Mouse (Mus musculus): ENCODE measurements around the gene Wdr61. TPM values are rescaled to one million over a fixed set of nuclear protein-coding genes. Genes with fewer than 3 reads are reported as not detected.
"Not testable (repeated sequence)": the region's sequence is repeated elsewhere in the genome, so short reads cannot be mapped to it uniquely, and the experiment has no call there.

The Wdr61 gene
- polyA plus RNA-seq, 1 experiment from 2014 or later, result 88.8 TPM

DNA sequence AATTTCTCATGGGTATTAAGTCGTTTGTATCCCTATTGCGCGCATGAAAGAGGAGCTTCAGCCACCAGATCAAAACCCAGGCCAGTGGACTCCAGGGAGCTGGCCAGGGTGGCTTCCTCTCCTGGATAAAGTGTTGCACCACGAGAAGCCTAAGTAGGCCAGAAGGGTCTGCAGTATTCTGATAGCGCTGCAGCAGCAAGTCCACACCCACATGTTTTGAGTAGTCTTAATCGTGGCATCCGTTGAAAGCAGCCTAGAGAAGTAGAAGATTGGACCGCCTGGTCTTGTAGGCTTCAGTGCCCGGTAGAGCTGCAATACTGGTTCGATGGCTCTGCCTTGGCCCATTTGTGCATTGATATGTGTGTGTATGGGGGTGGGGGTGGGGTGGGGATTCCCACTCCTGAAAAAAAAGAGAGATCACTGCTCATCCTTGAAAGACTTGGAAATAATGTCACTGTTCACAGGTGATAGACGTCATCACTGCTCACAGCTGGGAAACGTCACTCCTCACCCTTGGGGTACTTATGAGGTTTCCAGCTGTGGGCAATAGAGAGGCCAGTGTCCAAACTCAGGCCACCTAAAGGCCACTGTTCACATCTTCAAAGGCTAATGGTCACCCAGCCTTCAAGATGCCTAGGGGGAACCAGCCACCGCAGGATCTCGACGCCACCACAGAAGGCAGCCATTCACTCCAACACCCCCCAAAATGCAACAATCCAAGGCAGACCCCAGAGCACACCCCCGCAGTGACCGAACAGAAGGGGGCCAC, 35.8 kb downstream of the Wdr61 start, which contains the start of gene Dnaja4:
Gene Dnaja4 (plus strand): TSS at position 556 of the 769 bp plus-strand sequence.
- Histone ChIP-seq H3K27ac (replicated peaks) (peak within 1 kb of the TSS; percentile 31), H3K36me3 (no peaks in the 10 kb centered on the region), H3K9me3 (no peaks in the 10 kb centered on the region), H3K4me2 (peak within 1 kb of the TSS; percentile 95), H3K9ac (peak within 1 kb of the TSS; percentile 82), H3K27me3 (peaks cover 14% of the 10 kb centered on the region), H3K4me1 (replicated peaks) (peaks cover 17% of the 10 kb centered on the region), H3K4me3 (peak within 1 kb of the TSS; percentile 72)
- WGBS, result 70% methylated on average over 17 of the region's 17 CpGs
- ATAC-seq (ENCODE audit: low FRiP score, low read depth), result no peak; the same call in 1 of the 2 replicates

DNA sequence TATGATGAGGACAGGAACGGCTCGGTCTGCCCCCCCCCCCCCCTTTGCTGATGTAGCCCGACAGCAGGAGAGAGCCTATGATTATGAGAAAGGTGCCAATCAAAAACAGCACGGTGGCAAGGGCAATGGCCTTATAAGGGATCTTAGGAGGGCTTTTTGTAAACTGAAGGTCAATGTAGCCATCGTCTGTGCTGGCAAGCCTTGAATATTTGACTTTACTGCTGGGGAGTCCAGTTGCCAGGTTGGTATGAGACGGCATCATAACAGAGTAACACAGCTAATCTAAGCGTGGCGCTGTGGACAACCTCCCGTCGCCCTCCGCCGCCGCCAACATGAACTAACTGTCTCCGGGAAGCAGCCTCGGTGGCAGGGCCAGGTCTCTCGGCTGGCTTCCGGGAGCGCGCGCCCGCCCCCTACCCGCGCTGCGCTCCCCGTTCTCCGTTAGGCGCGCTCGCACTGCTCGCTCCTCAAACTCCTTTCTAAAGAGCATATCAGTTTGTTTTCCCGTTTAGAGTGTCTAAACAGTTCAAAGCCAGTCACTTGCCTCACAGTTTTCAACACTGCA, 43.0 kb downstream of the Wdr61 start:
- peak overlapping the region; percentile 35; the same call in 1 of the 2 replicates for H3K9ac ChIP-seq
- not testable (repeated sequence) for H3K27ac ChIP-seq (replicated peaks); H3K4me1 ChIP-seq (replicated peaks); H3K36me3 ChIP-seq; H3K9me3 ChIP-seq; H3K27me3 ChIP-seq
- WGBS, result 4% methylated on average over 31 of the region's 31 CpGs
- H3K4me3 ChIP-seq, result peak overlapping the region; percentile 33
- ATAC-seq (ENCODE audit: low FRiP score, low read depth), result peak; percentile 42; the same call in 1 of the 2 replicates
- H3K4me2 ChIP-seq, result peak overlapping the region; percentile 65

DNA sequence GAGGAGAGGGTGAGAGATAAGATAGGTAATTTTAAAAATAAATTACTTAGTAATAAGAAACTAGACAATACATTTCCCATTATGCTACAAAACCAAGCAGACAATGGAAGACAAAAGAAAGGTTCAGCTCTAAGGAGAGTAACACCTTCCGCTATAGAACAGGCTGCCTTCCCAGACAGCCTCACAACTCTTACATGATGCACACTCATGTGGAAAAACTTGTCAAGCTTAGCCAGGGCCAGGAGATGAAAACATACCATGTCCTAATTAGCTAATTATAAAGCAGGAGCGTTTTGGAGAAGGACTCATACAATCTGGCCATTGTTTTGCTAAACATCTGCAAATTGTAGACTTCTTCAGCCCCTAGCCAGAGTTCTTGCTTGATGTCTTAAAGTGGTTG, 43.6 kb downstream of the Wdr61 start:
- not testable (repeated sequence) for H3K36me3 ChIP-seq; H3K9me3 ChIP-seq; H3K4me2 ChIP-seq; H3K27ac ChIP-seq (replicated peaks); H3K27me3 ChIP-seq; H3K4me3 ChIP-seq; ATAC-seq (ENCODE audit: low FRiP score, low read depth); H3K4me1 ChIP-seq (replicated peaks); H3K9ac ChIP-seq
- 58% methylated on average over 2 of the region's 2 CpGs for WGBS

DNA sequence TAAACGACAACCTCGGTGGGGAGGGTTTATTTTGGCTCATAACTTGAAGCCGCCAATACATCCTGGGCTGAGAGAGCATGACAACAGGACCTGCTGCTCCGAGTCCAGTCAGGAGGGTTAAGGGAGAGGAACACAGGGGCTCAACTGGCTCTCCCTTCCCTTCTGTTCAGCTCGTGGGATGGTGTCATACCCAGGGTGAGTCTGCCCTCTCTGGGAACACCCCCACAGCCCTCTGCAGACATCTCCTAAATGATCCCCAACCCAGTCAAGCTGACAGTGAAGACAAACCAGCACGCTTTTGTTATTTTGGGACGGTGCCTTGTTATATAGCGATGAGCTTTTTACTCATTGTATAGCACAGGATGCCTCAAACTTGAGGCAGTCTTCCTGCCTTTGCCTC, 44.9 kb downstream of the Wdr61 start:
- Histone ChIP-seq H3K27me3 (no peaks in the 10 kb centered on the region), H3K9ac (no peak overlapping the region), H3K27ac (replicated peaks) (no peak overlapping the region), H3K4me3 (no peak overlapping the region), H3K4me2 (no peak overlapping the region), H3K36me3 (no peaks in the 10 kb centered on the region), H3K9me3 (no peaks in the 10 kb centered on the region), H3K4me1 (replicated peaks) (0 out of 2 replicates have a peak, but pooled peaks cover 8% of the 10 kb centered on the region)
- WGBS, result 66% methylated on average over 8 of the region's 8 CpGs
- no peak for ATAC-seq (ENCODE audit: low FRiP score, low read depth)

DNA sequence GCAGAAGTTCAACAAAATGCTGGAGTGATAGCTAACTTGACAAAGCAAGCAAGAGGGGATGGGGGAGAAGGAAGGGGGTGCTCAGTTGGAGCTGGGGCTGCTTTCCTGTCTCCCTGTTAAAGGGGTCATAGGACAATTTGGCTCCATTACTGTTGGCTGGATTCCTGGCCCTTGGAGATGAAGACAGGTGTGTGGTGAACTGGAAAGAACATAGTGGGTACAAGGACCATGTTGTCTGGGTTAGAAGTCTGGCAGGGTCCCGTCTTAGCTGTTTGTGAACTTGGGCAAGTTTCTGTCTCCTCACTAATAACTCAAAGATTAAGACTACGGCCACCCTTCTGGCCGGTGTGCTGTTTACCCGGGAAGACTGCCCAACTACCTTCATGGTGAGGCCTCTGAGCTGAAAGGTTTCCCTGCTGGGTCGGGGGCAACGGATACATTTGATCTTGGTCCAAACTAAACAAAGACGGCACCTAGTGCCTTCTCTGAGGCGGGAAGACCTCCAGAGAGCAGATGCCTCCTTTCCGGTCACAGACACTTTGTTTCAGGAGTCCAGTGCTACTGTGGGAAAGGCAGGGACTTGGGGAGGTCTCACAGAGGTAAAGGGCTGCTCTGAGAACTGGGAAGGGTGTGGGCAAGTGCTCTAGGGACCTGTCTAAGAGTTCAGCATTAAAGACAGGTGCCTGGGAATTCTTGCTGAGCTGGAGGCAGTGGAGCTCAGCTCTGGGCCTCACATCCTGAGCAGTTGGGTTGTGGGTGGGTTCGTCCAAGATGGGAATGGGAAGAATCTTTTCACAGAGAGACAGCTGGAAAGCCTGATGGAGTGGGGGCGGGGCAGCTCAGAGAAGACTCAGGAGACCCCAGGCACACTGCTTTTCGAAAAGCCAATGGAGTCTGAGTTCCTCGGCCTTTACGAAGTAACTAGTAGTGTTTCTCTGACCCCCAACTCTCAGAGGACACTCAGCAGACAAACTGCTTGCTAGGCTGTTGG, 46.8 kb downstream of the Wdr61 start:
- Histone ChIP-seq H3K4me1 (replicated peaks) (0 out of 2 replicates have a peak, but pooled peaks cover 8% of the 10 kb centered on the region), H3K4me3 (no peak overlapping the region), H3K27ac (replicated peaks) (no peak overlapping the region), H3K27me3 (no peaks in the 10 kb centered on the region), H3K9ac (no peak overlapping the region), H3K4me2 (no peak overlapping the region), H3K9me3 (no peaks in the 10 kb centered on the region), H3K36me3 (no peaks in the 10 kb centered on the region)
- 66% methylated on average over 14 of the region's 14 CpGs for WGBS
- no peak for ATAC-seq (ENCODE audit: low FRiP score, low read depth)

DNA sequence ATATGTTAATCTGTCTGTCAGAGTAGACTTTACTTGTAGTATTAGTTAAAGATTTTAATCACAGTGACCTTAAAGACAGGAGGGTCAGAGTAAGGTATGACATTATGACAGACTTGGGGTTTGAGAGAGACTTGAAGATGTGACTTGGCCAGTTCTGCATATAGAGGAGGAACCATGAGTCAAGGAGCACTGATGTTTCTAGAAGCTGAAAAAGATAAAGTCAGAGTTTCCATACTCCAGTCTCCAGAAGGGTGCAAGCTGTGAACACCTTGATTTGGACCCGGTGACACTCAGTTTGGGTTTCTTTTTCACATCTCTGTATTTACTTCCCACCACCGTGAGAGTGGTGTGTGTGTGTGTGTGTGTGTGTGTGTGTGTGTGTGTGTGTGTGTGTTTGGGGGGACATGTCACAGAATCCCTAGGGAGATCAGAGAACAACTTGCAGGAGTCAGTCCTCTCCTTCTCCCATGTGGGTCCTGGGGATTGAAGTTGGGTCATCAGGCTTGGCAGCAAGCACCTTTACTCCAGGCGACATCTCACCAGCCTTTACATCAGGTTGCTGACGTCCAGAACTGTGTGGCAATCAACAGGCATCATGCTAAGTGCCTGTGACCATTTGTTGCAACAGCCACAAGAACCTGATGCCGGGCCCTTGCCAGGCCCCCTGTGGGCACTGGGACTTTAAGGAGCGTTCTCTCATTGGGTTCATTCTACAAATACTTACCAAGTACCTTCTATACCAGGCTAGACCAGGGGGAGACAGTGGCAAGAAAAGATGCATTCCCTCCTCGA, 50.3 kb downstream of the Wdr61 start:
- no peaks in the 10 kb centered on the region for H3K36me3 ChIP-seq
- H3K9me3 ChIP-seq, result no peaks in the 10 kb centered on the region
- no peak for ATAC-seq (ENCODE audit: low FRiP score, low read depth)
- no peak overlapping the region for H3K4me3 ChIP-seq
- no peaks in the 10 kb centered on the region for H3K27me3 ChIP-seq
- 0 out of 2 replicates have a peak, but pooled peaks cover 3% of the 10 kb centered on the region for H3K4me1 ChIP-seq (replicated peaks)
- no peak overlapping the region for H3K4me2 ChIP-seq
- 77% methylated on average over 7 of the region's 7 CpGs for WGBS
- H3K27ac ChIP-seq (replicated peaks), result no peak overlapping the region
- H3K9ac ChIP-seq, result no peak overlapping the region

DNA sequence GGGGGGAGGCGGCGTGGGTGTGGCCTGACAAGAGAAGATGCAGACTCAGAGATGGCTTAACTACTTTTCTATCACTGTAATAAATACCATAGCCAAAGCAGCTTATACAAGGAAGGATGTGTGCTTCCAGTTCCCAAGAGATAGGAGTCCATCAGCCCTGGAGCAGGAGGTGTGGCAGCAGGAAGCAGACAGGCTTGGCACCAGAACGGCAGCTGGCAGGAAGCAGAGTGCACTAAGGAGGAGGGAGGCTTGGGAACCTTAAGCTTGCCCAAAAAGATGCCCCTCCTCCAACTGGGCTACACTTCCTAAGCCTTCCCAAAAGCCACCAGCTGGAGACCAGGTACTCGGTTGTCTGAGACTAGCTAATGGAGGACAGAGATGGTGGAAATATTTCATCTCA, 51.5 kb downstream of the Wdr61 start:
- Histone ChIP-seq H3K4me1 (replicated peaks) (0 out of 2 replicates have a peak, but pooled peaks cover 2% of the 10 kb centered on the region), H3K36me3 (no peaks in the 10 kb centered on the region), H3K4me3 (no peak overlapping the region), H3K4me2 (no peak overlapping the region), H3K27me3 (no peaks in the 10 kb centered on the region), H3K9ac (no peak overlapping the region), H3K9me3 (no peaks in the 10 kb centered on the region), H3K27ac (replicated peaks) (no peak overlapping the region)
- 59% methylated on average over 2 of the region's 4 CpGs for WGBS
- no peak for ATAC-seq (ENCODE audit: low FRiP score, low read depth)

DNA sequence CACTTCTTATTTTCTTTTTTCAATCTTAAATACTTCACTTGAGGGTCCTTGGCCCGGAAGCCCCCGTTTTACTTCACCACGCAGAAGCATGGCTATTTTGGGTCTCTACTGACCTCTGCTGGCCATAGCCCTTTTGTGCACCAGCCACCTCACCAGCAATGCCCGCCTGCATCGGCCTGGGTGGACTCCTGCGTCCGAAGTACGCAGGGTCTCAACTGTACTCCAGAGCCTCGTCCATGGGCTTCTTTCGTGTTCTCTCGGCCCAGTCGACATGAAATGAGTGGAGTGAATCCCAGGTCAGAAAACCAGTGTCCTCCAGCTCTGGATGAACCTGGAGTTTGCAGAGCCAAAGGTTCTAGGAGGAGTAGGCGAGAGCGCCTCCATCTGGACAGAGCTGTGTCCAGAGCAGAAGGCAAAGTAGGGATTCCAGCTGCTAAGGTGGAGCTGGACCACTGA, 57.8 kb downstream of the Wdr61 start:
- peak; percentile 82 for ATAC-seq (ENCODE audit: low FRiP score, low read depth)

DNA sequence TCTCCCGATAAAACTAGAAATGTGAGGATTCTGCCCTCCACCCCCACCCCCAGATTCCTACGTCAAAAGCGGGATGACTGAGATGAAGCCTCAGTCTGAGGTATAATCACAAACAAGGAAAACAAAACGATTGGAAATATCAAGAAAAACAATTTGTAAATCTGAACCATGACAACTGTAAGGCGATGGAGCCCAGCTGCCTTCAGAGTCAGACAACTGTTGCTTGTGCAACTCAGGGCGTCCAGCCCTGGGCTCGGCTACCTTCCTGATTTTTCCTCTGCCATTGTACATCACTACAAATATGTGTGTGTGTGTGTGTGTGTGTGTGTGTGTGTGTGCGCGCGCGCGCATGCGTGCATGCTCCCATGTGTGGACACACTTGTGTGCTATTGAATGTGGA, 60.4 kb downstream of the Wdr61 start:
- Histone ChIP-seq H3K9me3 (no peaks in the 10 kb centered on the region), H3K27ac (replicated peaks) (no peak overlapping the region), H3K9ac (no peak overlapping the region), H3K27me3 (no peaks in the 10 kb centered on the region), H3K4me2 (no peak overlapping the region), H3K4me1 (replicated peaks) (no peaks in the 10 kb centered on the region), H3K36me3 (no peaks in the 10 kb centered on the region), H3K4me3 (no peak overlapping the region)
- 91% methylated on average over 13 of the region's 13 CpGs for WGBS
- no peak for ATAC-seq (ENCODE audit: low FRiP score, low read depth)

More for the DNA sequence above, 57.8 kb downstream of the Wdr61 start:
- Histone ChIP-seq H3K4me2 (peak overlapping the region; percentile 60), H3K4me3 (peak overlapping the region; percentile 29), H3K9ac (no peak overlapping the region; the same call in 1 of the 2 replicates), H3K27ac (replicated peaks) (no peak overlapping the region), H3K36me3 (no peaks in the 10 kb centered on the region), H3K4me1 (replicated peaks) (no peaks in the 10 kb centered on the region), H3K9me3 (no peaks in the 10 kb centered on the region), H3K27me3 (no peaks in the 10 kb centered on the region)
- WGBS, result 1% methylated on average over 14 of the region's 14 CpGs

DNA sequence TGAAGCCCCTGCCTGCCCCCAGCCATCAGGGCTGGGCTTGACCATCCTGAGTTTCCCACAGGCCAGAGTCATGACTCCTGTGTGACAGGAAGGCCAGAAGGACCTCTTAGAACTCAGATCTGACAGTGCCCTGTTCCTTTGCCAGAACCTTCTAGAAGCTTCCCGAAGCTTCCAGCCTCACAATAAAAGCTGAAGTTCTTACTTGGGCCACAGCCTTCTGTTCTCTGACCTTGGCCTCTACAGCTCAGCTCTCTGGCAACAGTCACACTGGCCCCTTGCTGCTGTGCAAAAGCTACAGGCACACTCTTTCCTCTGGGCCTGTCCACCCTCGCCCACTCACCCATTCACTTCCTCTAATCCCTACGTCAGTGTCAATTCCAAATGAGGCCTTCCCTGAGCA, 62.4 kb downstream of the Wdr61 start:
- Histone ChIP-seq H3K27ac (replicated peaks) (no peak overlapping the region), H3K4me3 (no peak overlapping the region), H3K36me3 (no peaks in the 10 kb centered on the region), H3K4me1 (replicated peaks) (no peaks in the 10 kb centered on the region), H3K4me2 (no peak overlapping the region), H3K9ac (no peak overlapping the region), H3K27me3 (no peaks in the 10 kb centered on the region), H3K9me3 (no peaks in the 10 kb centered on the region)
- no peak for ATAC-seq (ENCODE audit: low FRiP score, low read depth)
- WGBS, result 86% methylated on average over 3 of the region's 3 CpGs

DNA sequence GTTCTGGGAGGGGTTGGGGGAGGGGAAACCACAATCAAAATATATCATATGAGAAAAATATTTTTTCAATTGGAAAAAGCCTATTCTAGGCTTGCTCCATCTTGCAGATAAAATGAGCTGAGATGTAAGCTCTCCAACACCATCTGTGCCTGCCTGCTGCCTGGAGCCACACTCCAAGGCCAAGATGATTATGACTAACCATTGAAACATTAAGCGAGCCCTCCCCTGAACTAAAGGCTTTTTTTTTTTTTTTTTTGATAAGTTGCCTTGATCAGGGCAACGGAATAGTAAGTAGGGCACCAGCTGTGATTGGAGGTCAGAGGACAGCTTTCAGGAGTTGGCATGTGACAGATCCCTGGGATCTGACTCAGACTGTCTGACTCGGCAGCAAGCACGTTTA, 65.9 kb downstream of the Wdr61 start:
- H3K4me3 ChIP-seq, result no peak overlapping the region
- H3K4me1 ChIP-seq (replicated peaks), result no peaks in the 10 kb centered on the region
- no peak overlapping the region for H3K4me2 ChIP-seq
- H3K36me3 ChIP-seq, result no peaks in the 10 kb centered on the region
- no peak for ATAC-seq (ENCODE audit: low FRiP score, low read depth)
- H3K27ac ChIP-seq (replicated peaks), result no peak overlapping the region
- 52% methylated on average over 4 of the region's 4 CpGs for WGBS
- H3K9ac ChIP-seq, result no peak overlapping the region
- no peaks in the 10 kb centered on the region for H3K9me3 ChIP-seq
- no peaks in the 10 kb centered on the region for H3K27me3 ChIP-seq

All from hindbrain, embryonic 15.5 days (tissue).